Mouse (Mus musculus) kidney, embryonic 16.5 days (tissue): Measurements from ENCODE around the gene Gm26920. TPM values are rescaled to one million over a fixed set of nuclear protein-coding genes. Genes with fewer than 3 reads are reported as not detected.

Experiments used
- ATAC-seq: fragments of 200-750 bp; cut with Nextera tagmentation; 2 replicates; pipeline ENCODE4 v1.8.0; 2017; ENCODE audit warnings: moderate TSS enrichment; ENCODE audit not compliant: low FRiP score, low TSS enrichment
- H3K27ac ChIP-seq: fragments of 300-500 bp; sonication (generic); 2 replicates; pipeline ENCODE4 v1.5.1; 2014; ENCODE audit warnings: low read length
- H3K27me3 ChIP-seq: fragments of 300-500 bp; sonication (generic); 2 replicates; pipeline ENCODE4 v1.6.1; 2014; ENCODE audit warnings: low read length, control low read depth, mixed read lengths; ENCODE audit not compliant: insufficient read depth
- H3K36me3 ChIP-seq: fragments of 300-500 bp; sonication (generic); 2 replicates; pipeline ENCODE4 v1.6.1; 2014; ENCODE audit warnings: low read length, control low read depth, mixed read lengths; ENCODE audit not compliant: insufficient read depth
- H3K4me1 ChIP-seq: fragments of 300-500 bp; sonication (generic); 2 replicates; pipeline ENCODE4 v1.6.1; 2014; ENCODE audit warnings: low read length, control low read depth, mixed read lengths; ENCODE audit not compliant: insufficient read depth
- H3K4me2 ChIP-seq: fragments of 300-500 bp; sonication (generic); replicated peaks from 2 replicates; pipeline ENCODE4 v1.6.1; 2014; ENCODE audit warnings: low read depth, low read length
- H3K4me3 ChIP-seq: fragments of 300-500 bp; sonication (generic); 2 replicates; pipeline ENCODE4 v1.5.1; 2014; ENCODE audit warnings: mild to moderate bottlenecking, low read length
- H3K9ac ChIP-seq: fragments of 300-500 bp; sonication (generic); replicated peaks from 2 replicates; pipeline ENCODE4 v1.6.1; 2014; ENCODE audit warnings: low read length
- H3K9me3 ChIP-seq: fragments of 300-500 bp; sonication (generic); 2 replicates; pipeline ENCODE4 v1.6.1; 2016; ENCODE audit warnings: low read length, control low read depth
- WGBS: fragments of 180-500 bp; shearing (Covaris S2); extraction: QIAGEN DNeasy Blood & Tissue Kit; methylation state at CpG from one replicate; pipeline ENCODE4 v1.1.7; 2014; 5-methylcytosine and 5-hydroxymethylcytosine counted together
- polyA plus RNA-seq: library from polyadenylated mRNA; unstranded; fragments of >200 nt; fragmentation: Nextera tagmentation; extraction: Ambion mirVana; gene quantifications from 2 replicates; pipeline ENCODE4 v1.2.1, GENCODE M21; 2015

Gene Gm26920
- polyA plus RNA-seq, 1 experiment from 2014 or later, result 2.1 TPM

GRCm38 (mm10) chr7:30028572-30028971, 61.6 kb downstream of the Gm26920 start:
- ATAC-seq, result no peak
- Histone ChIP-seq H3K9me3 (no peaks in the 10 kb centered on the region), H3K36me3 (peaks cover 18% of the 10 kb centered on the region; the same call in 1 of the 2 replicates), H3K4me2 (no peak overlapping the region), H3K27me3 (no peaks in the 10 kb centered on the region), H3K9ac (no peak overlapping the region), H3K4me3 (no peak overlapping the region), H3K4me1 (no peaks in the 10 kb centered on the region), H3K27ac (no peak overlapping the region)
- WGBS, result 94% methylated on average over 3 of the region's 3 CpGs

- no peak for ATAC-seq
Observed at GRCm38 (mm10) chr7:30027331-30027730, 62.9 kb downstream of the Gm26920 start.

GRCm38 (mm10) chr7:30025358-30025757, 64.9 kb downstream of the Gm26920 start:
- peaks cover 37% of the 10 kb centered on the region for H3K36me3 ChIP-seq
- no peaks in the 10 kb centered on the region for H3K27me3 ChIP-seq
- H3K4me3 ChIP-seq, result no peak overlapping the region
- 75% methylated on average over 5 of the region's 5 CpGs for WGBS
- H3K9me3 ChIP-seq, result no peaks in the 10 kb centered on the region
- H3K9ac ChIP-seq, result no peak overlapping the region
- no peak overlapping the region for H3K4me2 ChIP-seq
- H3K4me1 ChIP-seq, result no peaks in the 10 kb centered on the region
- ATAC-seq, result no peak
- no peak overlapping the region for H3K27ac ChIP-seq

More at GRCm38 (mm10) chr7:30027331-30027730, 62.9 kb downstream of the Gm26920 start:
- no peaks in the 10 kb centered on the region for H3K9me3 ChIP-seq
- H3K4me2 ChIP-seq, result no peak overlapping the region
- H3K36me3 ChIP-seq, result peaks cover 30% of the 10 kb centered on the region
- H3K4me3 ChIP-seq, result no peak overlapping the region
- H3K27ac ChIP-seq, result no peak overlapping the region
- WGBS, result 61% methylated on average over 4 of the region's 4 CpGs
- H3K27me3 ChIP-seq, result no peaks in the 10 kb centered on the region
- no peaks in the 10 kb centered on the region for H3K4me1 ChIP-seq
- H3K9ac ChIP-seq, result no peak overlapping the region

- H3K4me1 ChIP-seq, result no peaks in the 10 kb centered on the region
- no peak overlapping the region for H3K4me2 ChIP-seq
- H3K4me3 ChIP-seq, result no peak overlapping the region
- H3K27me3 ChIP-seq, result no peaks in the 10 kb centered on the region
- 88% methylated on average over 8 of the region's 8 CpGs for WGBS
- no peak overlapping the region for H3K27ac ChIP-seq
- H3K36me3 ChIP-seq, result peaks cover 47% of the 10 kb centered on the region
- ATAC-seq, result no peak
- H3K9me3 ChIP-seq, result no peaks in the 10 kb centered on the region
- no peak overlapping the region for H3K9ac ChIP-seq
Observed at GRCm38 (mm10) chr7:30023800-30024199, 66.4 kb downstream of the Gm26920 start.

- ATAC-seq, result no peak
- 96% methylated on average over 9 of the region's 9 CpGs for WGBS
- Histone ChIP-seq H3K27ac (no peak overlapping the region), H3K9ac (no peak overlapping the region), H3K4me1 (no peaks in the 10 kb centered on the region), H3K4me2 (no peak overlapping the region), H3K4me3 (no peak overlapping the region), H3K9me3 (no peaks in the 10 kb centered on the region), H3K36me3 (peaks cover 51% of the 10 kb centered on the region), H3K27me3 (no peaks in the 10 kb centered on the region)
Observed at GRCm38 (mm10) chr7:30023324-30023723, 66.9 kb downstream of the Gm26920 start.

- peaks cover 71% of the 10 kb centered on the region for H3K36me3 ChIP-seq
- no peak overlapping the region for H3K4me3 ChIP-seq
- H3K27ac ChIP-seq, result no peak overlapping the region
- H3K4me2 ChIP-seq, result no peak overlapping the region
- no peaks in the 10 kb centered on the region for H3K9me3 ChIP-seq
- H3K9ac ChIP-seq, result no peak overlapping the region
- no peak for ATAC-seq
- WGBS, result 88% methylated on average over 2 of the region's 2 CpGs
- no peaks in the 10 kb centered on the region for H3K4me1 ChIP-seq
- no peaks in the 10 kb centered on the region for H3K27me3 ChIP-seq
Observed at GRCm38 (mm10) chr7:30019543-30019942, 70.7 kb downstream of the Gm26920 start.

GRCm38 (mm10) chr7:30017226-30017625, 73.0 kb downstream of the Gm26920 start:
- Histone ChIP-seq H3K4me2 (no peak overlapping the region), H3K27me3 (no peaks in the 10 kb centered on the region), H3K4me1 (no peaks in the 10 kb centered on the region), H3K27ac (no peak overlapping the region), H3K9ac (no peak overlapping the region), H3K4me3 (no peak overlapping the region), H3K9me3 (no peaks in the 10 kb centered on the region), H3K36me3 (peaks cover 61% of the 10 kb centered on the region)
- ATAC-seq, result no peak
- WGBS, result 88% methylated on average over 6 of the region's 6 CpGs

GRCm38 (mm10) chr7:30012956-30013363, 77.2 kb downstream of the Gm26920 start:
- peaks cover 38% of the 10 kb centered on the region for H3K36me3 ChIP-seq
- ATAC-seq, result 0 out of 2 replicates have a peak, but pooled peaks have one; percentile 32
- no peak overlapping the region for H3K4me2 ChIP-seq
- H3K9me3 ChIP-seq, result no peaks in the 10 kb centered on the region
- peaks cover 30% of the 10 kb centered on the region for H3K4me1 ChIP-seq
- H3K27ac ChIP-seq, result no peak overlapping the region
- no peak overlapping the region for H3K4me3 ChIP-seq
- H3K9ac ChIP-seq, result no peak overlapping the region
- 76% methylated on average over 4 of the region's 4 CpGs for WGBS
- H3K27me3 ChIP-seq, result no peaks in the 10 kb centered on the region

GRCm38 (mm10) chr7:30010551-30011195, 79.5 kb downstream of the Gm26920 start:
- Histone ChIP-seq H3K4me3 (no peak overlapping the region), H3K4me1 (peaks cover 31% of the 10 kb centered on the region), H3K27ac (peak overlapping the region; percentile 46; the same call in 1 of the 2 replicates), H3K9ac (0 out of 2 replicates have a peak overlapping the region, but pooled peaks have one; percentile 26), H3K4me2 (no peak overlapping the region), H3K36me3 (peaks cover 29% of the 10 kb centered on the region), H3K9me3 (no peaks in the 10 kb centered on the region), H3K27me3 (no peaks in the 10 kb centered on the region)
- no peak for ATAC-seq
- 74% methylated on average over 10 of the region's 10 CpGs for WGBS

GRCm38 (mm10) chr7:30009321-30010085, 80.7 kb downstream of the Gm26920 start:
- Histone ChIP-seq H3K27me3 (no peaks in the 10 kb centered on the region), H3K4me2 (no peak overlapping the region), H3K27ac (peak overlapping the region; percentile 81), H3K9ac (no peak overlapping the region), H3K36me3 (peaks cover 23% of the 10 kb centered on the region), H3K4me1 (peaks cover 31% of the 10 kb centered on the region), H3K4me3 (no peak overlapping the region), H3K9me3 (no peaks in the 10 kb centered on the region)
- 0 out of 2 replicates have a peak, but pooled peaks have one; percentile 55 for ATAC-seq
- WGBS, result 56% methylated on average over 21 of the region's 21 CpGs
